Mouse (Mus musculus) MEL (cell line): Measurements from ENCODE around the gene Proser3. TPM values are rescaled to one million over a fixed set of nuclear protein-coding genes. Genes with fewer than 3 reads are reported as not detected.

Source experiments
- DNase-seq: peaks from one replicate; pipeline ENCODE4 v3.0.0; 2011; ENCODE audit warnings: low read depth, low spot score
- H3K27ac ChIP-seq: 2 replicates; pipeline ENCODE4 v1.5.1; 2012; ENCODE audit warnings: low read depth, mild to moderate bottlenecking, control low read depth, low read length, moderate library complexity; ENCODE audit not compliant: control insufficient read depth
- H3K27me3 ChIP-seq, 2 experiments: fragments of 150-350 bp in 1 of 2; sonication (generic) in 1 of 2; 2 replicates each; pipeline ENCODE4 v1.6.1; 2012; ENCODE audit warnings: low read length in 2 of 2, mild to moderate bottlenecking in 2 of 2, improper control_type of control experiment in 1 of 2, moderate library complexity in 1 of 2; ENCODE audit not compliant: insufficient read depth in 2 of 2, control insufficient read depth in 1 of 2
- H3K36me3 ChIP-seq, 2 experiments: 2 replicates each; pipeline ENCODE4 v1.6.1; 2012 to 2014; ENCODE audit warnings: low read length in 2 of 2, improper control_type of control experiment in 1 of 2, inconsistent platforms in 1 of 2, mild to moderate bottlenecking in 1 of 2; ENCODE audit not compliant: insufficient read depth in 2 of 2, control insufficient read depth in 1 of 2
- H3K4me1 ChIP-seq, 2 experiments: fragments of 150-350 bp in 1 of 2; sonication (generic) in 1 of 2; 2 replicates each; pipeline ENCODE4 v1.6.1; 2012; ENCODE audit warnings: low read length in 2 of 2, improper control_type of control experiment in 1 of 2, mild to moderate bottlenecking in 1 of 2; ENCODE audit not compliant: insufficient read depth in 2 of 2, control insufficient read depth in 1 of 2
- H3K4me3 ChIP-seq, 2 experiments: fragments of 150-350 bp in 1 of 2; sonication (generic) in 1 of 2; 2 replicates each; pipeline ENCODE4 v1.5.1; 2012; ENCODE audit warnings: low read depth in 2 of 2, low read length in 2 of 2, mild to moderate bottlenecking in 2 of 2, moderate library complexity in 2 of 2, control low read depth in 1 of 2, improper control_type of control experiment in 1 of 2; ENCODE audit not compliant: control insufficient read depth in 1 of 2, insufficient read depth in 1 of 2
- H3K79me2 ChIP-seq: 2 replicates; pipeline ENCODE4 v1.6.1; 2012; ENCODE audit warnings: mild to moderate bottlenecking, low read length, moderate library complexity; ENCODE audit not compliant: control insufficient read depth, poor library complexity, insufficient read depth
- H3K9ac ChIP-seq: 2 replicates; pipeline ENCODE4 v1.6.1; 2012; ENCODE audit warnings: low read depth, mild to moderate bottlenecking, control low read depth, low read length, moderate library complexity; ENCODE audit not compliant: control insufficient read depth, poor library complexity, severe bottlenecking
- H3K9me3 ChIP-seq: fragments of 150-350 bp; sonication (generic); replicated peaks from 2 replicates; pipeline ENCODE4 v1.6.1; 2012; ENCODE audit warnings: mild to moderate bottlenecking, low read length, improper control_type of control experiment, moderate library complexity; ENCODE audit not compliant: insufficient read depth
- BHLHE40 ChIP-seq: IDR thresholded peaks from 2 replicates; pipeline ENCODE4 v1.6.1; 2012; ENCODE audit warnings: low read depth, mild to moderate bottlenecking, inconsistent platforms, low read length, improper control_type of control experiment, borderline replicate concordance
- CTCF ChIP-seq, 3 experiments: IDR thresholded peaks in 2 of 3; conservative IDR thresholded peaks in 1 of 3; 2 replicates each; pipeline ENCODE4 v1.5.1; 2011 to 2012; ENCODE audit warnings: low read length in 3 of 3, low read depth in 2 of 3, mild to moderate bottlenecking in 2 of 3, improper control_type of control experiment in 1 of 3, inconsistent platforms in 1 of 3, mixed read lengths in 1 of 3, moderate library complexity in 1 of 3; ENCODE audit not compliant: control insufficient read depth in 1 of 3, insufficient read depth in 1 of 3, poor library complexity in 1 of 3, severe bottlenecking in 1 of 3
- GABPA ChIP-seq: IDR thresholded peaks from 2 replicates; pipeline ENCODE4 v1.6.1; 2012; ENCODE audit warnings: low read depth, mild to moderate bottlenecking, inconsistent platforms, low read length, improper control_type of control experiment, moderate library complexity
- KAT2A ChIP-seq: conservative IDR thresholded peaks from 2 replicates; pipeline ENCODE4 v1.6.1; 2012; ENCODE audit warnings: low read depth, low read length, improper control_type of control experiment, inconsistent platforms
- MAFK ChIP-seq: IDR thresholded peaks from 2 replicates; pipeline ENCODE4 v1.6.1; 2011; ENCODE audit warnings: low read depth, mild to moderate bottlenecking, low read length, improper control_type of control experiment, borderline replicate concordance
- MAX ChIP-seq: IDR thresholded peaks from 2 replicates; pipeline ENCODE4 v1.6.1; 2011; ENCODE audit warnings: low read length, improper control_type of control experiment
- MAZ ChIP-seq: IDR thresholded peaks from 2 replicates; pipeline ENCODE4 v1.6.1; 2012; ENCODE audit warnings: low read depth, mild to moderate bottlenecking, inconsistent platforms, low read length, improper control_type of control experiment
- MEF2A ChIP-seq: IDR thresholded peaks from 2 replicates; pipeline ENCODE4 v1.6.1; 2014; ENCODE audit warnings: low read depth, mild to moderate bottlenecking, inconsistent platforms, low read length, improper control_type of control experiment; ENCODE audit not compliant: poor library complexity, insufficient replicate concordance, severe bottlenecking; ENCODE audit errors: extremely low read depth
- MYB ChIP-seq: IDR thresholded peaks from 2 replicates; pipeline ENCODE4 v1.6.1; 2011; ENCODE audit warnings: mild to moderate bottlenecking, low read depth, low read length, improper control_type of control experiment
- MYC ChIP-seq: IDR thresholded peaks from 2 replicates; pipeline ENCODE4 v1.6.1; 2011; ENCODE audit warnings: low read depth, mild to moderate bottlenecking, low read length, improper control_type of control experiment, moderate library complexity
- NELFE ChIP-seq: IDR thresholded peaks from 2 replicates; pipeline ENCODE4 v1.6.1; 2011; ENCODE audit warnings: low read depth, low read length, improper control_type of control experiment
- POLR2A ChIP-seq, 2 experiments: IDR thresholded peaks; 2 replicates each; pipeline ENCODE4 v1.6.1; 2011 to 2012; ENCODE audit warnings: low read length in 2 of 2, mild to moderate bottlenecking in 2 of 2, control low read depth in 1 of 2, improper control_type of control experiment in 1 of 2, low read depth in 1 of 2, moderate library complexity in 1 of 2; ENCODE audit not compliant: control insufficient read depth in 1 of 2, insufficient read depth in 1 of 2, poor library complexity in 1 of 2
- POLR2AphosphoS2 ChIP-seq: IDR thresholded peaks from 2 replicates; pipeline ENCODE4 v1.6.1; 2011; ENCODE audit warnings: low read length, improper control_type of control experiment
- POLR2AphosphoS5 ChIP-seq: IDR thresholded peaks from 2 replicates; pipeline ENCODE4 v1.6.1; 2012; ENCODE audit warnings: low read depth, borderline replicate concordance, mild to moderate bottlenecking, inconsistent platforms, low read length, moderate library complexity, mixed read lengths
- RAD21 ChIP-seq: IDR thresholded peaks from 2 replicates; pipeline ENCODE4 v1.6.1; 2011; ENCODE audit warnings: mild to moderate bottlenecking, low read depth, low read length, improper control_type of control experiment
- SMC3 ChIP-seq: IDR thresholded peaks from 2 replicates; pipeline ENCODE4 v1.6.1; 2011; ENCODE audit warnings: low read depth, low read length, improper control_type of control experiment
- TBP ChIP-seq: IDR thresholded peaks from 2 replicates; pipeline ENCODE4 v1.8.0; 2011; ENCODE audit warnings: low read depth, low read length, improper control_type of control experiment
- UBTF ChIP-seq: IDR thresholded peaks from 2 replicates; pipeline ENCODE4 v1.6.1; 2012; ENCODE audit warnings: low read depth, mild to moderate bottlenecking, inconsistent platforms, low read length, improper control_type of control experiment, moderate library complexity, borderline replicate concordance; ENCODE audit not compliant: insufficient read depth
- USF2 ChIP-seq, 2 experiments: IDR thresholded peaks; 2 replicates each; pipeline ENCODE4 v1.6.1; 2011 to 2012; ENCODE audit warnings: improper control_type of control experiment in 2 of 2, low read length in 2 of 2, borderline replicate concordance in 1 of 2, inconsistent platforms in 1 of 2, low read depth in 1 of 2, mild to moderate bottlenecking in 1 of 2; ENCODE audit not compliant: insufficient read depth in 1 of 2
- ZC3H11A ChIP-seq: IDR thresholded peaks from 2 replicates; pipeline ENCODE4 v1.6.1; 2012; ENCODE audit warnings: low read depth, mild to moderate bottlenecking, inconsistent platforms, low read length, improper control_type of control experiment
- ZNF384 ChIP-seq: IDR thresholded peaks from 2 replicates; pipeline ENCODE4 v1.6.1; 2012; ENCODE audit warnings: low read depth, mild to moderate bottlenecking, inconsistent platforms, low read length, improper control_type of control experiment
- polyA plus RNA-seq, 2 experiments: library from polyadenylated mRNA; stranded (reverse) in 1 of 2; unstranded in 1 of 2; fragments of >175 nt in 1 of 2; fragments of >200 nt in 1 of 2; gene quantifications; 2 replicates each; pipeline versions ENCODE4 v1.2.1 to v1.2.4; 2012; ENCODE audit warnings: low replicate concordance in 2 of 2, low read depth in 1 of 2; ENCODE audit not compliant: insufficient read length in 2 of 2, insufficient read depth in 1 of 2, missing spikeins in 1 of 2
- total RNA-seq: library from RNA; depleted of rRNA; stranded (reverse); fragments of 300-350 nt; gene quantifications from 2 replicates; pipeline ENCODE4 v1.2.3, GENCODE M21; 2012

The Proser3 gene
- total and polyA plus RNA-seq, 3 experiments = 2.3 to 8.9 TPM; not detected in 1

- no peak for TF ChIP-seq MYB
- no peak for TF ChIP-seq MEF2A
- no peak for TF ChIP-seq GABPA
- TF ChIP-seq MYC = peak; percentile 76
- TF ChIP-seq MAFK = no peak
- TF ChIP-seq SMC3 = no peak
- no peak for TF ChIP-seq RAD21
- no peak for TF ChIP-seq UBTF
- no peak for TF ChIP-seq USF2 (IDR thresholded peaks at IDR 0.05; ENCODE audit: borderline replicate concordance in 1 of 2, insufficient read depth in 1 of 2, low read depth in 1 of 2, low read length in 2 of 2)
- TF ChIP-seq NELFE = peak; percentile 56
- TF ChIP-seq POLR2A (IDR thresholded peaks at IDR 0.05; ENCODE audit: control insufficient read depth in 1 of 2, insufficient read depth in 1 of 2, low read depth in 1 of 2, low read length in 2 of 2, poor library complexity in 1 of 2) = peak in 1 of 2 experiments; percentile 50; a peak in 3 of 4 replicates
- peak; percentile 96 for TF ChIP-seq KAT2A
- peak; percentile 92 for TF ChIP-seq MAX
Measured at GRCm38 (mm10) chr7:30563117-30563905, 11.2 kb upstream of the Proser3 start, which contains the start of the genes U2af1l4, Gm49396 and Psenen (continued).

- DNase-seq = peak; percentile 73
- peak overlapping the region; percentile 58 to 82 for H3K4me3 ChIP-seq
- no peaks in the 10 kb centered on the region for H3K27me3 ChIP-seq
- TF ChIP-seq TBP = peak; percentile 45; the same call in 1 of the 2 replicates
- no peak for TF ChIP-seq MAZ
- peak; percentile 33; the same call in 1 of the 2 replicates for TF ChIP-seq BHLHE40
- no peak for TF ChIP-seq MAX
- TF ChIP-seq POLR2A (IDR thresholded peaks at IDR 0.05; ENCODE audit: control insufficient read depth in 1 of 2, insufficient read depth in 1 of 2, low read depth in 1 of 2, low read length in 2 of 2, poor library complexity in 1 of 2) = peak in 1 of 2 experiments; percentile 59; a peak in 2 of 4 replicates
- no peak; the same call in 1 of the 2 replicates for TF ChIP-seq POLR2AphosphoS2
- TF ChIP-seq MEF2A = no peak
- TF ChIP-seq MAFK = no peak
- TF ChIP-seq ZC3H11A = no peak
- TF ChIP-seq POLR2AphosphoS5 = no peak
- TF ChIP-seq ZNF384 = no peak
- TF ChIP-seq GABPA = no peak
- TF ChIP-seq CTCF (IDR thresholded peaks at IDR 0.05 in 2 of 3, conservative IDR thresholded peaks at IDR 0.05 in 1 of 3; ENCODE audit: control insufficient read depth in 1 of 3, insufficient read depth in 1 of 3, low read depth in 2 of 3, low read length in 3 of 3, poor library complexity in 1 of 3, severe bottlenecking in 1 of 3) = no peak
- peak; percentile 47 for TF ChIP-seq NELFE
- peaks cover 0 to 8% of the 10 kb centered on the region in 2 experiments; a peak in 2 of 4 replicates for H3K36me3 ChIP-seq
- H3K9me3 ChIP-seq = no peaks in the 10 kb centered on the region
- H3K79me2 ChIP-seq = peaks cover 18% of the 10 kb centered on the region
- H3K4me1 ChIP-seq = peaks cover 2 to 16% of the 10 kb centered on the region in 2 experiments; a peak in 2 of 4 replicates
- H3K27ac ChIP-seq = peak overlapping the region; percentile 89
- peak overlapping the region; percentile 86 for H3K9ac ChIP-seq
Measured at GRCm38 (mm10) chr7:30562526-30563116, 10.5 kb upstream of the Proser3 start.
